Mouse (Mus musculus) lung, postnatal 0 days (tissue): Measurements from ENCODE around the gene Wbp1l.

Experiments
- CTCF ChIP-seq: IDR thresholded peaks from 2 replicates; pipeline ENCODE4 v1.5.1; 2016; ENCODE audit warnings: antibody characterized with exemption, mild to moderate bottlenecking
- EP300 ChIP-seq: IDR thresholded peaks from 2 replicates; pipeline ENCODE4 v1.6.1; 2016; ENCODE audit warnings: antibody characterized with exemption, mild to moderate bottlenecking, control low read depth

DNA sequence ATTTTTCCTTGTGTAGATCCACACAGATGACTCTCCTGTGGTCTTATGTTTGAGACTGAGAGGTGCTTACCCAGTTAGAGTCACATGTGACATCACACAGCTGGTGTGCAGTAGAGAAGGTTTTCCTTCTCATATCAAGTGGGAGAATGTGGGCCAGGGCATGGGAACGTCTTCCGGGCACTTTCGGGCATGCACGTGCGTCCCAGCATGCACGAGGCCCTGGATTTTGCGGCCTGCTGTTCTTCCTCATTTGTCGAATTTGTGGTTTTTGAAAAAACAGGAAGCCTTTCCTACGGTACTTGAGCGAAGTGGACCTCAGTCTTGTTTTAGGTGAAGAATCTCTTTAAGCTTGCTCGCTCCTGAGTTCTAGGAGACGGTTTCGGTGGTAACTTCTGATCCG, 49.7 kb downstream of the Wbp1l start:
- TF ChIP-seq CTCF (no peak), EP300 (no peak)
